ENCODE assay signal across 13 mouse cellular contexts in genomic region chr15:62132895-62133294, GRCm38 (mm10).
DNase-seq lines count a peak whose midpoint lies in the region; ATAC-seq and TF ChIP-seq lines count a peak whose summit lies in the region.
"Had no signal": no experiment of that assay in that cellular context is flagged by ENCODE, and none has a peak within 500 bp of the region (broad histone marks: within the 10 kb centered on the region; RNA-seq: fewer than 3 reads in every experiment).

No protein-coding gene starts in this region.

- no peak for TF ChIP-seq EP300 in CH12.LX (IDR thresholded peaks at IDR 0.05; ENCODE audit: low read length)

- no peak for TF ChIP-seq CTCF in CH12.LX (conservative IDR thresholded peaks at IDR 0.05 in 1 of 2, IDR thresholded peaks at IDR 0.05 in 1 of 2; ENCODE audit: low read depth in 2 of 2, low read length in 2 of 2)

- dilution Hi-C loops in CH12.LX (cut with MboI; ENCODE audit: extremely low pct_ligation_motif_present, extremely low pct_unique_long_range_greater_than_20kb, low sequenced_read_pairs), result no loop called here

- no peak overlapping the region for H3K4me3 ChIP-seq in CH12.LX (replicated peaks in 1 of 3; ENCODE audit: low read depth in 2 of 3, low read length in 2 of 3, poor library complexity in 1 of 3)
- H3K4me3 ChIP-seq in intestine, embryonic 16.5 days (ENCODE audit: low read length), result no peak overlapping the region
- H3K4me3 ChIP-seq: embryonic facial prominence, embryonic 10.5 days; heart, adult 2 months; midbrain, embryonic 15.5 days had no signal

- WGBS in intestine, embryonic 16.5 days, result 21% methylated on average over 2 of the region's 2 CpGs

- peaks cover 51 to 99% of the 10 kb centered on the region in 2 experiments for H3K36me3 ChIP-seq in CH12.LX (replicated peaks in 1 of 2; ENCODE audit: control insufficient read depth in 1 of 2, insufficient read depth in 1 of 2, low read length in 1 of 2)
- H3K36me3 ChIP-seq in intestine, embryonic 16.5 days (ENCODE audit: control insufficient read depth, insufficient read depth, low read length), result no peaks in the 10 kb centered on the region
- H3K36me3 ChIP-seq: embryonic facial prominence, embryonic 10.5 days; midbrain, embryonic 15.5 days had no signal

- no peak overlapping the region for H3K9ac ChIP-seq in CH12.LX (ENCODE audit: insufficient read depth, low read depth)
- no peak overlapping the region for H3K9ac ChIP-seq in intestine, embryonic 16.5 days (ENCODE audit: low read depth, low read length)
- H3K9ac ChIP-seq: midbrain, embryonic 15.5 days had no signal

- H3K4me2 ChIP-seq in CH12.LX (ENCODE audit: insufficient read depth, low read depth, poor library complexity, severe bottlenecking), result no peak overlapping the region
- no peak overlapping the region for H3K4me2 ChIP-seq in intestine, embryonic 16.5 days (ENCODE audit: low read depth, low read length)
- H3K4me2 ChIP-seq: midbrain, embryonic 15.5 days had no signal

- peak; percentile 30; the same call in 1 of the 2 replicates for ATAC-seq in intestine, embryonic 16.5 days
- ATAC-seq in activated CD4-positive, CD25-positive, alpha-beta regulatory T cell, adult 4 months, result no peak
- ATAC-seq: midbrain, embryonic 15.5 days had no signal

- no peaks in the 10 kb centered on the region for H3K27me3 ChIP-seq in CH12.LX (replicated peaks)
- no peaks in the 10 kb centered on the region for H3K27me3 ChIP-seq in intestine, embryonic 16.5 days (replicated peaks; ENCODE audit: control insufficient read depth, insufficient read depth, low read length)
- H3K27me3 ChIP-seq: midbrain, embryonic 15.5 days had no signal

- H3K27ac ChIP-seq in CH12.LX (ENCODE audit: insufficient read depth, low read depth), result no peak overlapping the region
- no peak overlapping the region; the same call in 1 of the 2 replicates for H3K27ac ChIP-seq in intestine, embryonic 16.5 days (ENCODE audit: low read length)
- H3K27ac ChIP-seq: embryonic facial prominence, embryonic 10.5 days; heart, adult 2 months; midbrain, embryonic 15.5 days had no signal

- no peaks in the 10 kb centered on the region for H3K9me3 ChIP-seq in CH12.LX (replicated peaks; ENCODE audit: low read length)
- no peaks in the 10 kb centered on the region for H3K9me3 ChIP-seq in intestine, embryonic 16.5 days (ENCODE audit: control insufficient read depth, low read length)
- H3K9me3 ChIP-seq: embryonic facial prominence, embryonic 10.5 days; midbrain, embryonic 15.5 days had no signal

- TF ChIP-seq RAD21 in CH12.LX (IDR thresholded peaks at IDR 0.05; ENCODE audit: low read depth, low read length), result no peak

- TF ChIP-seq POLR2A in CH12.LX (IDR thresholded peaks at IDR 0.05; ENCODE audit: low read depth, low read length), result peak; percentile 11; the same call in 1 of the 2 replicates

- peaks cover 40 to 99% of the 10 kb centered on the region in 2 experiments for H3K4me1 ChIP-seq in CH12.LX (ENCODE audit: control insufficient read depth in 1 of 2, insufficient read depth in 2 of 2)
- H3K4me1 ChIP-seq in intestine, embryonic 16.5 days (ENCODE audit: control insufficient read depth, insufficient read depth, low read length), result peaks cover 31% of the 10 kb centered on the region

- DNase-seq in CH12.LX (ENCODE audit: extremely low read depth), result no peak
- DNase-seq in kidney, postnatal 10 days, result peak; percentile 55
- DNase-seq in lung, postnatal 10 days, result peak; percentile 49
- no peak for DNase-seq in gastrocnemius, postnatal 36 days
- no peak for DNase-seq in adrenal gland, postnatal 14 days
- DNase-seq: cerebellum, postnatal 14 days; heart, adult 2 months; heart, postnatal 14 days; spleen, adult 18-20 months had no signal

- H3K79me2 ChIP-seq in CH12.LX (replicated peaks; ENCODE audit: control insufficient read depth, extremely low read depth, insufficient read depth, poor library complexity, severe bottlenecking), result peaks cover 99% of the 10 kb centered on the region

- intact Hi-C loops in gastrocnemius, postnatal 36 days (cut with DNase I), result no loop called here

- in situ Hi-C loops in CH12.LX (cut with MboI; ENCODE audit: low pct_ligation_motif_present, low pct_unique_long_range_greater_than_20kb, low sequenced_read_pairs), result no loop called here

TF ChIP-seq in CH12.LX, 34 proteins besides CTCF, POLR2A, EP300 and RAD21:
- TF ChIP-seq CHD2 (IDR thresholded peaks at IDR 0.05; ENCODE audit: low read length) (no peak), RCOR1 (conservative IDR thresholded peaks at IDR 0.05; ENCODE audit: low read depth, low read length) (no peak), MXI1 (IDR thresholded peaks at IDR 0.05; ENCODE audit: low read depth, low read length) (no peak), UBTF (IDR thresholded peaks at IDR 0.05; ENCODE audit: low read depth, low read length) (no peak), TCF12 (IDR thresholded peaks at IDR 0.05; ENCODE audit: low read depth, low read length) (no peak), ELF1 (IDR thresholded peaks at IDR 0.05; ENCODE audit: low read depth, low read length) (no peak), JUND (conservative IDR thresholded peaks at IDR 0.05; ENCODE audit: low read depth, low read length) (no peak), MEF2A (IDR thresholded peaks at IDR 0.05; ENCODE audit: borderline replicate concordance, low read depth, low read length) (no peak), CHD1 (IDR thresholded peaks at IDR 0.05; ENCODE audit: low read depth, low read length) (no peak), E2F4 (IDR thresholded peaks at IDR 0.05; ENCODE audit: insufficient replicate concordance, low read depth, low read length) (no peak)

Comparison
In these comparisons a context has a peak if more than half of its experiments do, and no peak if none do; other contexts are left out.
1. DNase-seq: peak in kidney, postnatal 10 days (single experiment) and lung, postnatal 10 days (single experiment); none in CH12.LX (single experiment), gastrocnemius, postnatal 36 days (0 of 2) and adrenal gland, postnatal 14 days (single experiment).